Mouse (Mus musculus): ENCODE results near the gene Zcchc14.

Gene Zcchc14

GRCm38 (mm10) chr8:121585159-121585825 lies 67.4 kb downstream of the Zcchc14 start:
- peak; percentile 100 for DNase-seq (ENCODE audit: low read depth, low spot score)

- DNase-seq (ENCODE audit: low read depth, low spot score): no peak
Measured at GRCm38 (mm10) chr8:121584730-121585129, 68.0 kb downstream of the Zcchc14 start.

GRCm38 (mm10) chr8:121583653-121584052 lies 69.0 kb downstream of the Zcchc14 start:
- DNase-seq (ENCODE audit: low read depth, low spot score): peak; percentile 82

- DNase-seq (ENCODE audit: low read depth, low spot score): no peak
Measured at GRCm38 (mm10) chr8:121580465-121580864, 72.2 kb downstream of the Zcchc14 start.

GRCm38 (mm10) chr8:121578676-121579451 lies 73.8 kb downstream of the Zcchc14 start, which contains the start of gene Fbxo31:
Gene Fbxo31 (minus strand): TSS chr8:121578806.
- DNase-seq (ENCODE audit: low read depth, low spot score): peak; percentile 98

- DNase-seq (ENCODE audit: low read depth, low spot score): no peak
Measured at GRCm38 (mm10) chr8:121577751-121578675, 74.7 kb downstream of the Zcchc14 start.

GRCm38 (mm10) chr8:121575661-121576060 lies 77.0 kb downstream of the Zcchc14 start:
- no peak for DNase-seq (ENCODE audit: low read depth, low spot score)

- DNase-seq (ENCODE audit: low read depth, low spot score): peak; percentile 95
Measured at GRCm38 (mm10) chr8:121573275-121573674, 79.4 kb downstream of the Zcchc14 start.

- DNase-seq (ENCODE audit: low read depth, low spot score): no peak
Measured at GRCm38 (mm10) chr8:121572121-121572520, 80.6 kb downstream of the Zcchc14 start.

GRCm38 (mm10) chr8:121570801-121571200 lies 81.9 kb downstream of the Zcchc14 start:
- no peak for DNase-seq (ENCODE audit: low read depth, low spot score)

- DNase-seq (ENCODE audit: low read depth, low spot score): peak; percentile 74
Measured at GRCm38 (mm10) chr8:121570335-121570734, 82.4 kb downstream of the Zcchc14 start.

GRCm38 (mm10) chr8:121568321-121568720 lies 84.4 kb downstream of the Zcchc14 start:
- no peak for DNase-seq (ENCODE audit: low read depth, low spot score)

- DNase-seq (ENCODE audit: low read depth, low spot score): no peak
Measured at GRCm38 (mm10) chr8:121563701-121564100, 89.0 kb downstream of the Zcchc14 start.

- DNase-seq (ENCODE audit: low read depth, low spot score): peak; percentile 97
Measured at GRCm38 (mm10) chr8:121562941-121563351, 89.8 kb downstream of the Zcchc14 start.

GRCm38 (mm10) chr8:121561636-121562345 lies 90.9 kb downstream of the Zcchc14 start:
- peak; percentile 88 for DNase-seq (ENCODE audit: low read depth, low spot score)

GRCm38 (mm10) chr8:121560432-121561100 lies 92.1 kb downstream of the Zcchc14 start:
- no peak for DNase-seq (ENCODE audit: low read depth, low spot score)

- DNase-seq (ENCODE audit: low read depth, low spot score): no peak
Measured at GRCm38 (mm10) chr8:121559801-121560200, 92.9 kb downstream of the Zcchc14 start.

- no peak for DNase-seq (ENCODE audit: low read depth, low spot score)
Measured at GRCm38 (mm10) chr8:121558538-121558937, 94.2 kb downstream of the Zcchc14 start.

GRCm38 (mm10) chr8:121557746-121558145 lies 95.0 kb downstream of the Zcchc14 start:
- DNase-seq (ENCODE audit: low read depth, low spot score): no peak

- no peak for DNase-seq (ENCODE audit: low read depth, low spot score)
Measured at GRCm38 (mm10) chr8:121553831-121554475, 98.7 kb downstream of the Zcchc14 start.

All from skeletal muscle tissue, adult 2 months (tissue).